Comparison of ENCODE assay signal across 11 mouse cellular contexts in genomic region chr11:98509434-98509833, GRCm38 (mm10). TPM values are rescaled to one million over a fixed set of nuclear protein-coding genes. Genes with fewer than 3 reads are reported as not detected.
DNase-seq lines count a peak whose midpoint lies in the region; ATAC-seq lines count a peak whose summit lies in the region.
"Had no signal": no experiment of that assay in that cellular context is flagged by ENCODE, and none has a peak within 500 bp of the region (broad histone marks: within the 10 kb centered on the region; RNA-seq: fewer than 3 reads in every experiment).

No protein-coding gene starts in this region.

- H3K4me3 ChIP-seq in heart, embryonic 11.5 days (ENCODE audit: low read depth, low read length) = no peak overlapping the region
- no peak overlapping the region for H3K4me3 ChIP-seq in forebrain, embryonic 12.5 days (replicated peaks)
- no peak overlapping the region for H3K4me3 ChIP-seq in hindbrain, embryonic 16.5 days (ENCODE audit: low read length)

- no peak overlapping the region for H3K27ac ChIP-seq in heart, embryonic 11.5 days (ENCODE audit: low read depth, low read length)
- H3K27ac ChIP-seq in forebrain, embryonic 12.5 days = no peak overlapping the region
- H3K27ac ChIP-seq in hindbrain, embryonic 16.5 days (ENCODE audit: low read depth, low read length) = no peak overlapping the region

- H3K36me3 ChIP-seq in heart, embryonic 11.5 days (ENCODE audit: control insufficient read depth, insufficient read depth, low read length) = no peaks in the 10 kb centered on the region
- H3K36me3 ChIP-seq in forebrain, embryonic 12.5 days (replicated peaks) = no peaks in the 10 kb centered on the region
- H3K36me3 ChIP-seq in hindbrain, embryonic 16.5 days (ENCODE audit: control insufficient read depth, insufficient read depth, low read length) = no peaks in the 10 kb centered on the region
- H3K36me3 ChIP-seq: G1E had no signal

- no peaks in the 10 kb centered on the region for H3K4me1 ChIP-seq in heart, embryonic 11.5 days (ENCODE audit: control insufficient read depth, insufficient read depth, low read length)
- 0 out of 2 replicates have a peak, but pooled peaks cover 4% of the 10 kb centered on the region for H3K4me1 ChIP-seq in forebrain, embryonic 12.5 days
- H3K4me1 ChIP-seq in hindbrain, embryonic 16.5 days (ENCODE audit: control insufficient read depth, insufficient read depth, low read depth, low read length) = no peaks in the 10 kb centered on the region

- no peak for ATAC-seq in heart, embryonic 11.5 days (replicated peaks; ENCODE audit: insufficient number of reproducible peaks, low FRiP score, low TSS enrichment)
- ATAC-seq in forebrain, embryonic 12.5 days (ENCODE audit: low FRiP score) = no peak
- no peak for ATAC-seq in hindbrain, embryonic 16.5 days

- no peaks in the 10 kb centered on the region for H3K27me3 ChIP-seq in heart, embryonic 11.5 days (ENCODE audit: control insufficient read depth, insufficient read depth, low read length)
- no peaks in the 10 kb centered on the region; the same call in 1 of the 2 replicates for H3K27me3 ChIP-seq in forebrain, embryonic 12.5 days
- H3K27me3 ChIP-seq in hindbrain, embryonic 16.5 days (replicated peaks; ENCODE audit: control insufficient read depth, insufficient read depth, low read length) = no peaks in the 10 kb centered on the region

- intact Hi-C loops in heart, postnatal 14 days (cut with DNase I) = no loop called here

- no peak overlapping the region for H3K4me2 ChIP-seq in heart, embryonic 11.5 days
- H3K4me2 ChIP-seq in forebrain, embryonic 12.5 days = no peak overlapping the region
- no peak overlapping the region for H3K4me2 ChIP-seq in hindbrain, embryonic 16.5 days (ENCODE audit: low read length)

- H3K9me3 ChIP-seq in heart, embryonic 11.5 days (replicated peaks; ENCODE audit: control insufficient read depth, low read length) = no peaks in the 10 kb centered on the region
- no peaks in the 10 kb centered on the region for H3K9me3 ChIP-seq in forebrain, embryonic 12.5 days
- H3K9me3 ChIP-seq in hindbrain, embryonic 16.5 days (ENCODE audit: control insufficient read depth, low read length) = no peaks in the 10 kb centered on the region
- H3K9me3 ChIP-seq: G1E had no signal

- DNase-seq in heart, adult 11 months = peak; percentile 97
- DNase-seq in fibroblast of lung, adult 2 months (ENCODE audit: low read depth) = peak; percentile 20
- DNase-seq in heart, postnatal 14 days = peak; percentile 73 to 78
- peak; percentile 24 for DNase-seq in lung, postnatal 25 days (ENCODE audit: low spot score)
- no peak for DNase-seq in kidney, postnatal 14 days

- 54% methylated on average over 7 of the region's 7 CpGs for WGBS in heart, embryonic 11.5 days (ENCODE audit: insufficient replicate concordance)
- 84% methylated on average over 7 of the region's 7 CpGs for WGBS in forebrain, embryonic 12.5 days
- 62% methylated on average over 7 of the region's 7 CpGs for WGBS in hindbrain, embryonic 16.5 days

- no peak overlapping the region for H3K9ac ChIP-seq in heart, embryonic 11.5 days (ENCODE audit: low read depth, low read length)
- H3K9ac ChIP-seq in forebrain, embryonic 12.5 days = no peak overlapping the region
- H3K9ac ChIP-seq in hindbrain, embryonic 16.5 days (ENCODE audit: low read depth, low read length) = no peak overlapping the region

RNA-seq across cellular contexts. Expression of gene Ikzf3, which starts 36.4 kb away (rescaled TPM):
- polyA plus RNA-seq in heart, embryonic 11.5 days (2014; fragmentation: Nextera tagmentation; extraction: Ambion mirVana) = 0.13 TPM in 1 of 2 replicates, not detected in the other
- total RNA-seq in heart, postnatal 14 days (2021) = 1 to 10 TPM in 1 of 2 experiments, under 1 TPM in 1; 0.81 to 5.4 TPM
- polyA plus RNA-seq in forebrain, embryonic 12.5 days (2016; fragmentation: Nextera tagmentation; extraction: Ambion mirVana) = 0.04 TPM in 1 of 2 replicates, not detected in the other
- polyA plus RNA-seq in hindbrain, embryonic 16.5 days (2015; fragmentation: Nextera tagmentation; extraction: Ambion mirVana) = 0.35 and 0.45 TPM in 2 replicates
- polyA plus RNA-seq: limb, embryonic 11.5 days; neural tube, embryonic 11.5 days had no signal

RNA-seq across cellular contexts. Expression of gene Zpbp2, which starts 41.5 kb away (rescaled TPM):
- 0.33 and 0.62 TPM in 2 replicates for polyA plus RNA-seq in heart, embryonic 11.5 days (2014; fragmentation: Nextera tagmentation; extraction: Ambion mirVana)
- total RNA-seq in heart, postnatal 14 days (2021) = not detected
- polyA plus RNA-seq in forebrain, embryonic 12.5 days (2016; fragmentation: Nextera tagmentation; extraction: Ambion mirVana) = 0.17 TPM in 1 of 2 replicates, not detected in the other
- 0.11 and 0.15 TPM in 2 replicates for polyA plus RNA-seq in hindbrain, embryonic 16.5 days (2015; fragmentation: Nextera tagmentation; extraction: Ambion mirVana)
